Mouse (Mus musculus): ENCODE measurements at regions not wholly inside any gene's neighbourhood (a gene's known extent, or its start where the extent isn't known, plus 50 kb on each side); places are given as distances from the start of the nearest gene placed in this dataset.

- no peak for DNase-seq
Measured at GRCm38 (mm10) chr3:42593792-42594433, 851.5 kb downstream of the D3Ertd751e start.

- no peak for DNase-seq
Measured at GRCm38 (mm10) chr3:42596686-42597085, 854.3 kb downstream of the D3Ertd751e start.
